Mouse (Mus musculus) megakaryocyte, embryonic 14.5 days (primary cell): Measurements from ENCODE around the gene Fsd1.

Source experiments
- FLI1 ChIP-seq: IDR thresholded peaks from 2 replicates; pipeline ENCODE4 v1.6.1; 2012; ENCODE audit warnings: low read length, inconsistent platforms, mixed read lengths
- GATA1 ChIP-seq: IDR thresholded peaks from 3 replicates; pipeline ENCODE4 v1.6.1; 2012; ENCODE audit warnings: mixed read lengths, low read length, inconsistent platforms, borderline replicate concordance

DNA sequence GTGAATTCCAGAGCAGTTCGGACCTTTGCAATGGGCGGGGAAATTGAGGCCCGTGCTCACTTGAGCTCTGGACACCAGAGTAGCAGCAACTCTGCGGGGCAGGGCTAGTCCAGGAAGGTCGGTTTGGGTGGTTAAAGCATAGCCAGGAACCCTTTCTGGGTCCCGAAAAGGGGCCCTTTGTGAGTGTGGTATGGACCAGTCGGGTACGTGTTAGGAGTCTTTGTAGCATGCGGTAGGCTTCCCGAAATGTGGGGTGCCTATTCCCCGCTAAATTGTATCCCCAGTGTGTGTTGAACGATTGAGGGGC, 54.5 kb downstream of the Fsd1 start:
- TF ChIP-seq GATA1 = no peak
- no peak for TF ChIP-seq FLI1
